Comparison of ENCODE assay signal across 18 mouse cellular contexts in genomic region chr7:100179836-100180407, GRCm38 (mm10). TPM values are rescaled to one million over a fixed set of nuclear protein-coding genes. Genes with fewer than 3 reads are reported as not detected.
DNase-seq lines count a peak whose midpoint lies in the region; ATAC-seq and TF ChIP-seq lines count a peak whose summit lies in the region.
"Had no signal": no experiment of that assay in that cellular context is flagged by ENCODE, and none has a peak within 500 bp of the region (broad histone marks: within the 10 kb centered on the region; RNA-seq: fewer than 3 reads in every experiment).

No protein-coding gene starts in this region.

- no peaks in the 10 kb centered on the region for H3K36me3 ChIP-seq in heart, embryonic 15.5 days
- H3K36me3 ChIP-seq in heart, embryonic 12.5 days, result no peaks in the 10 kb centered on the region
- H3K36me3 ChIP-seq in intestine, postnatal 0 days (ENCODE audit: control insufficient read depth, insufficient read depth), result no peaks in the 10 kb centered on the region
- H3K36me3 ChIP-seq in liver, postnatal 0 days (replicated peaks; ENCODE audit: insufficient read depth, low read length), result no peaks in the 10 kb centered on the region
- no peaks in the 10 kb centered on the region for H3K36me3 ChIP-seq in hindbrain, embryonic 13.5 days
- H3K36me3 ChIP-seq: embryonic facial prominence, embryonic 15.5 days; forebrain, embryonic 12.5 days; hindbrain, embryonic 15.5 days; limb, embryonic 12.5 days; neural tube, embryonic 15.5 days had no signal

- 69% methylated on average over 7 of the region's 7 CpGs for WGBS in heart, embryonic 15.5 days
- 69% methylated on average over 7 of the region's 7 CpGs for WGBS in heart, embryonic 12.5 days
- WGBS in intestine, postnatal 0 days, result 32% methylated on average over 7 of the region's 7 CpGs
- WGBS in liver, postnatal 0 days (ENCODE audit: insufficient replicate concordance), result 39% methylated on average over 7 of the region's 7 CpGs
- 77% methylated on average over 7 of the region's 7 CpGs for WGBS in hindbrain, embryonic 13.5 days

- peaks cover 40% of the 10 kb centered on the region for H3K27me3 ChIP-seq in heart, embryonic 15.5 days
- peaks cover 59% of the 10 kb centered on the region for H3K27me3 ChIP-seq in heart, embryonic 12.5 days (replicated peaks)
- H3K27me3 ChIP-seq in intestine, postnatal 0 days (replicated peaks; ENCODE audit: control insufficient read depth, insufficient read depth, low read length), result no peaks in the 10 kb centered on the region
- H3K27me3 ChIP-seq in liver, postnatal 0 days (ENCODE audit: insufficient read depth, low read length), result peaks cover 25% of the 10 kb centered on the region
- peaks cover 67% of the 10 kb centered on the region for H3K27me3 ChIP-seq in hindbrain, embryonic 13.5 days

- no peak for TF ChIP-seq EP300 in liver, postnatal 0 days (IDR thresholded peaks at IDR 0.05; ENCODE audit: low read depth)

- peak; percentile 16 for DNase-seq in c-Kit-positive CD71-positive TER-119-negative erythroid progenitor cells, embryonic 14.5 days (ENCODE audit: low read depth)
- DNase-seq in liver, postnatal 0 days, result no peak
- DNase-seq in ovary, postnatal 10 days (ENCODE audit: low spot score), result no peak
- no peak for DNase-seq in thymus, postnatal 10 days (ENCODE audit: low spot score in 2 of 2)
- DNase-seq: cerebellum, adult 11 months; kidney, adult 9 months; kidney, postnatal 4 days; lung, postnatal 10 days had no signal

- no peaks in the 10 kb centered on the region for H3K9me3 ChIP-seq in heart, embryonic 15.5 days (replicated peaks)
- H3K9me3 ChIP-seq in heart, embryonic 12.5 days (replicated peaks), result no peaks in the 10 kb centered on the region
- no peaks in the 10 kb centered on the region for H3K9me3 ChIP-seq in intestine, postnatal 0 days (ENCODE audit: control insufficient read depth)
- H3K9me3 ChIP-seq in liver, postnatal 0 days (ENCODE audit: low read length), result no peaks in the 10 kb centered on the region
- H3K9me3 ChIP-seq in hindbrain, embryonic 13.5 days, result no peaks in the 10 kb centered on the region
- H3K9me3 ChIP-seq: embryonic facial prominence, embryonic 15.5 days; forebrain, embryonic 12.5 days; hindbrain, embryonic 15.5 days; limb, embryonic 12.5 days; neural tube, embryonic 15.5 days had no signal

- no peak overlapping the region for H3K27ac ChIP-seq in heart, embryonic 15.5 days
- no peak overlapping the region for H3K27ac ChIP-seq in heart, embryonic 12.5 days (ENCODE audit: poor library complexity, severe bottlenecking)
- peak overlapping the region; percentile 21 for H3K27ac ChIP-seq in intestine, postnatal 0 days (ENCODE audit: low read depth, low read length)
- H3K27ac ChIP-seq in liver, postnatal 0 days (ENCODE audit: low read depth), result no peak overlapping the region
- H3K27ac ChIP-seq in hindbrain, embryonic 13.5 days, result no peak overlapping the region
- H3K27ac ChIP-seq: embryonic facial prominence, embryonic 15.5 days; forebrain, embryonic 12.5 days; hindbrain, embryonic 15.5 days; limb, embryonic 12.5 days; neural tube, embryonic 15.5 days had no signal

- peaks cover 15% of the 10 kb centered on the region for H3K4me1 ChIP-seq in heart, embryonic 15.5 days (replicated peaks)
- H3K4me1 ChIP-seq in heart, embryonic 12.5 days (replicated peaks), result peaks cover 12% of the 10 kb centered on the region
- H3K4me1 ChIP-seq in intestine, postnatal 0 days (replicated peaks; ENCODE audit: control insufficient read depth, insufficient read depth, low read length), result 0 out of 2 replicates have a peak, but pooled peaks cover 3% of the 10 kb centered on the region
- peaks cover 25% of the 10 kb centered on the region for H3K4me1 ChIP-seq in liver, postnatal 0 days (ENCODE audit: insufficient read depth)
- peaks cover 13% of the 10 kb centered on the region for H3K4me1 ChIP-seq in hindbrain, embryonic 13.5 days (replicated peaks)

- no peak overlapping the region for H3K9ac ChIP-seq in heart, embryonic 15.5 days
- H3K9ac ChIP-seq in heart, embryonic 12.5 days, result no peak overlapping the region
- 0 out of 2 replicates have a peak overlapping the region, but pooled peaks have one; percentile 40 for H3K9ac ChIP-seq in intestine, postnatal 0 days (ENCODE audit: low read depth, low read length)
- H3K9ac ChIP-seq in liver, postnatal 0 days (replicated peaks), result no peak overlapping the region
- no peak overlapping the region for H3K9ac ChIP-seq in hindbrain, embryonic 13.5 days
- H3K9ac ChIP-seq: embryonic facial prominence, embryonic 15.5 days; forebrain, embryonic 12.5 days; hindbrain, embryonic 15.5 days; limb, embryonic 12.5 days; neural tube, embryonic 15.5 days had no signal

- no peak for ATAC-seq in heart, embryonic 15.5 days (replicated peaks; ENCODE audit: insufficient number of reproducible peaks, insufficient read depth, low FRiP score, low read depth)
- ATAC-seq in heart, embryonic 12.5 days (ENCODE audit: insufficient number of reproducible peaks, low FRiP score), result no peak
- peak; percentile 74 for ATAC-seq in intestine, postnatal 0 days
- ATAC-seq in liver, postnatal 0 days, result no peak
- no peak for ATAC-seq in hindbrain, embryonic 13.5 days (ENCODE audit: low FRiP score)

- peak overlapping the region; percentile 83; the same call in 1 of the 2 replicates for H3K4me2 ChIP-seq in heart, embryonic 15.5 days
- no peak overlapping the region for H3K4me2 ChIP-seq in heart, embryonic 12.5 days
- H3K4me2 ChIP-seq in intestine, postnatal 0 days (replicated peaks; ENCODE audit: low read depth), result peak overlapping the region; percentile 85
- peak overlapping the region; percentile 82 for H3K4me2 ChIP-seq in liver, postnatal 0 days (ENCODE audit: low read depth, low read length)
- no peak overlapping the region for H3K4me2 ChIP-seq in hindbrain, embryonic 13.5 days

- TF ChIP-seq CTCF in intestine, postnatal 0 days (IDR thresholded peaks at IDR 0.05; ENCODE audit: low read depth), result no peak
- TF ChIP-seq CTCF in liver, postnatal 0 days (IDR thresholded peaks at IDR 0.05; ENCODE audit: low read depth), result no peak

- H3K4me3 ChIP-seq in heart, embryonic 15.5 days, result peak overlapping the region; percentile 49; the same call in 1 of the 2 replicates
- no peak overlapping the region for H3K4me3 ChIP-seq in heart, embryonic 12.5 days
- peak overlapping the region; percentile 51 for H3K4me3 ChIP-seq in intestine, postnatal 0 days (ENCODE audit: low read depth, low read length)
- 0 out of 2 replicates have a peak overlapping the region, but pooled peaks have one; percentile 45 for H3K4me3 ChIP-seq in liver, postnatal 0 days (ENCODE audit: low read depth, low read length)
- no peak overlapping the region for H3K4me3 ChIP-seq in hindbrain, embryonic 13.5 days

RNA-seq across cellular contexts. Expression of gene Kcne3, which starts 3.6 kb away (rescaled TPM):
- polyA plus RNA-seq in heart, embryonic 15.5 days (2015; fragmentation: Nextera tagmentation; extraction: Ambion mirVana), result 6.7 and 7.4 TPM in 2 replicates
- polyA plus RNA-seq in heart, embryonic 12.5 days (2016; fragmentation: Nextera tagmentation; extraction: Ambion mirVana), result 8.0 and 10.0 TPM in 2 replicates
- polyA plus RNA-seq in intestine, postnatal 0 days (2015; fragmentation: Nextera tagmentation; extraction: Ambion mirVana), result 28.9 TPM in 2 replicates
- 1.4 and 1.6 TPM in 2 replicates for polyA plus RNA-seq in liver, postnatal 0 days (2015; fragmentation: Nextera tagmentation; extraction: Ambion mirVana)
- 0.58 and 0.66 TPM in 2 replicates for polyA plus RNA-seq in hindbrain, embryonic 13.5 days (2015; fragmentation: Nextera tagmentation; extraction: Ambion mirVana)
- polyA plus RNA-seq: C2C12 had no signal

RNA-seq across cellular contexts. Expression of gene Lipt2, which starts 20.8 kb away (rescaled TPM):
- polyA plus RNA-seq in heart, embryonic 15.5 days (2015; fragmentation: Nextera tagmentation; extraction: Ambion mirVana), result 11.2 and 13.7 TPM in 2 replicates
- 12.1 and 12.9 TPM in 2 replicates for polyA plus RNA-seq in heart, embryonic 12.5 days (2016; fragmentation: Nextera tagmentation; extraction: Ambion mirVana)
- 8.8 and 9.1 TPM in 2 replicates for polyA plus RNA-seq in intestine, postnatal 0 days (2015; fragmentation: Nextera tagmentation; extraction: Ambion mirVana)
- polyA plus RNA-seq in liver, postnatal 0 days (2015; fragmentation: Nextera tagmentation; extraction: Ambion mirVana), result 6.4 and 7.6 TPM in 2 replicates
- 16.3 and 17.3 TPM in 2 replicates for polyA plus RNA-seq in hindbrain, embryonic 13.5 days (2015; fragmentation: Nextera tagmentation; extraction: Ambion mirVana)

RNA-seq across cellular contexts. Expression of gene Pgm2l1, which starts 47.3 kb away (rescaled TPM):
- 1.2 and 1.3 TPM in 2 replicates for polyA plus RNA-seq in heart, embryonic 15.5 days (2015; fragmentation: Nextera tagmentation; extraction: Ambion mirVana)
- polyA plus RNA-seq in heart, embryonic 12.5 days (2016; fragmentation: Nextera tagmentation; extraction: Ambion mirVana), result 1.9 and 3.2 TPM in 2 replicates
- 1.0 and 1.3 TPM in 2 replicates for polyA plus RNA-seq in intestine, postnatal 0 days (2015; fragmentation: Nextera tagmentation; extraction: Ambion mirVana)
- polyA plus RNA-seq in liver, postnatal 0 days (2015; fragmentation: Nextera tagmentation; extraction: Ambion mirVana), result 0.91 and 0.96 TPM in 2 replicates
- polyA plus RNA-seq in hindbrain, embryonic 13.5 days (2015; fragmentation: Nextera tagmentation; extraction: Ambion mirVana), result 21.0 and 21.4 TPM in 2 replicates

RNA-seq across cellular contexts. Expression of gene Pold3, which starts 58.6 kb away (rescaled TPM):
- polyA plus RNA-seq in heart, embryonic 15.5 days (2015; fragmentation: Nextera tagmentation; extraction: Ambion mirVana), result 30.7 and 35.6 TPM in 2 replicates
- polyA plus RNA-seq in heart, embryonic 12.5 days (2016; fragmentation: Nextera tagmentation; extraction: Ambion mirVana), result 42.6 and 44.0 TPM in 2 replicates
- polyA plus RNA-seq in intestine, postnatal 0 days (2015; fragmentation: Nextera tagmentation; extraction: Ambion mirVana), result 18.3 and 22.1 TPM in 2 replicates
- polyA plus RNA-seq in liver, postnatal 0 days (2015; fragmentation: Nextera tagmentation; extraction: Ambion mirVana), result 17.2 and 21.8 TPM in 2 replicates
- polyA plus RNA-seq in hindbrain, embryonic 13.5 days (2015; fragmentation: Nextera tagmentation; extraction: Ambion mirVana), result 43.7 and 45.0 TPM in 2 replicates

Comparison
In these comparisons a context has a peak if more than half of its experiments do, and no peak if none do; other contexts are left out.
1. H3K4me2 ChIP-seq: peak in heart, embryonic 15.5 days (single experiment), intestine, postnatal 0 days (single experiment) and liver, postnatal 0 days (single experiment); none in heart, embryonic 12.5 days (single experiment) and hindbrain, embryonic 13.5 days (single experiment).
2. H3K4me3 ChIP-seq: peak in heart, embryonic 15.5 days (single experiment), intestine, postnatal 0 days (single experiment) and liver, postnatal 0 days (single experiment); none in heart, embryonic 12.5 days (single experiment) and hindbrain, embryonic 13.5 days (single experiment).